Mouse (Mus musculus) T-cell, adult 2 months (primary cell): ENCODE measurements around the gene Fto.

Experiments
- DNase-seq: peaks from one replicate; pipeline ENCODE4 v3.0.0; 2022; ENCODE audit warnings: low spot score

Fto gene

GRCm38 (mm10) chr8:91357493-91358014 is 44.2 kb downstream of the Fto start:
- DNase-seq: no peak

- DNase-seq: no peak
These were observed 44.7 kb downstream of the Fto start for GRCm38 (mm10) chr8:91358016-91358415.

- DNase-seq: no peak
These were observed 46.2 kb downstream of the Fto start for GRCm38 (mm10) chr8:91359511-91359910.

GRCm38 (mm10) chr8:91360644-91361357 is 47.5 kb downstream of the Fto start:
- DNase-seq: no peak

- no peak for DNase-seq
These were observed 50.0 kb downstream of the Fto start for GRCm38 (mm10) chr8:91363272-91363860.

- no peak for DNase-seq
These were observed 50.9 kb downstream of the Fto start for GRCm38 (mm10) chr8:91364216-91364615.

- no peak for DNase-seq
These were observed 52.5 kb downstream of the Fto start for GRCm38 (mm10) chr8:91365804-91366203.

- no peak for DNase-seq
These were observed 57.6 kb downstream of the Fto start for GRCm38 (mm10) chr8:91370899-91371298.

- DNase-seq: no peak
These were observed 58.7 kb downstream of the Fto start for GRCm38 (mm10) chr8:91371995-91372394.

GRCm38 (mm10) chr8:91372780-91373577 is 59.7 kb downstream of the Fto start:
- no peak for DNase-seq

GRCm38 (mm10) chr8:91375054-91375938 is 62.0 kb downstream of the Fto start:
- DNase-seq: no peak

GRCm38 (mm10) chr8:91376785-91377184 is 63.5 kb downstream of the Fto start:
- DNase-seq: no peak

- no peak for DNase-seq
These were observed 64.0 kb downstream of the Fto start for GRCm38 (mm10) chr8:91377275-91377674.

- DNase-seq: no peak
These were observed 65.6 kb downstream of the Fto start for GRCm38 (mm10) chr8:91378846-91379499.

GRCm38 (mm10) chr8:91380796-91381542 is 67.6 kb downstream of the Fto start:
- DNase-seq: no peak

GRCm38 (mm10) chr8:91381543-91382106 is 68.3 kb downstream of the Fto start:
- DNase-seq: no peak

- DNase-seq: no peak
These were observed 69.9 kb downstream of the Fto start for GRCm38 (mm10) chr8:91383210-91383609.

- no peak for DNase-seq
These were observed 70.5 kb downstream of the Fto start for GRCm38 (mm10) chr8:91383811-91384210.

- DNase-seq: no peak
These were observed 71.1 kb downstream of the Fto start for GRCm38 (mm10) chr8:91384389-91384788.

- no peak for DNase-seq
These were observed 72.5 kb downstream of the Fto start for GRCm38 (mm10) chr8:91385808-91386207.
